Mouse (Mus musculus): ENCODE measurements at regions not wholly inside any gene's neighbourhood (a gene's known extent, or its start where the extent isn't known, plus 50 kb on each side); places are given as distances from the start of the nearest gene placed in this dataset.

GRCm38 (mm10) chr10:109515225-109515624, 504.4 kb upstream of the Syt1 start:
- TF ChIP-seq CTCF (IDR thresholded peaks at IDR 0.05; ENCODE audit: borderline replicate concordance, extremely low read depth, insufficient read depth, insufficient read length) (no peak), POLR2A (IDR thresholded peaks at IDR 0.05; ENCODE audit: borderline replicate concordance, extremely low read depth, insufficient read depth, insufficient read length, poor library complexity, severe bottlenecking) (no peak)
- DNase-seq (ENCODE audit: low read depth), result no peak

GRCm38 (mm10) chr10:109510917-109511715, 500.3 kb upstream of the Syt1 start:
- TF ChIP-seq CTCF (IDR thresholded peaks at IDR 0.05; ENCODE audit: borderline replicate concordance, extremely low read depth, insufficient read depth, insufficient read length) (no peak), POLR2A (IDR thresholded peaks at IDR 0.05; ENCODE audit: borderline replicate concordance, extremely low read depth, insufficient read depth, insufficient read length, poor library complexity, severe bottlenecking) (no peak)
- DNase-seq (ENCODE audit: low read depth), result no peak

- TF ChIP-seq POLR2A (IDR thresholded peaks at IDR 0.05; ENCODE audit: borderline replicate concordance, extremely low read depth, insufficient read depth, insufficient read length, poor library complexity, severe bottlenecking), result no peak
- no peak for TF ChIP-seq CTCF (IDR thresholded peaks at IDR 0.05; ENCODE audit: borderline replicate concordance, extremely low read depth, insufficient read depth, insufficient read length)
- no peak for DNase-seq (ENCODE audit: low read depth)
Observed at GRCm38 (mm10) chr10:109508553-109508952, 497.8 kb upstream of the Syt1 start.

- DNase-seq (ENCODE audit: low read depth), result no peak
- TF ChIP-seq CTCF (IDR thresholded peaks at IDR 0.05; ENCODE audit: borderline replicate concordance, extremely low read depth, insufficient read depth, insufficient read length), result no peak
- no peak for TF ChIP-seq POLR2A (IDR thresholded peaks at IDR 0.05; ENCODE audit: borderline replicate concordance, extremely low read depth, insufficient read depth, insufficient read length, poor library complexity, severe bottlenecking)
Observed at GRCm38 (mm10) chr10:109507228-109507627, 496.4 kb upstream of the Syt1 start.

GRCm38 (mm10) chr10:109504683-109505082, 493.9 kb upstream of the Syt1 start:
- TF ChIP-seq POLR2A (IDR thresholded peaks at IDR 0.05; ENCODE audit: borderline replicate concordance, extremely low read depth, insufficient read depth, insufficient read length, poor library complexity, severe bottlenecking), result no peak
- TF ChIP-seq CTCF (IDR thresholded peaks at IDR 0.05; ENCODE audit: borderline replicate concordance, extremely low read depth, insufficient read depth, insufficient read length), result peak; percentile 28; the same call in 1 of the 2 replicates
- no peak for DNase-seq (ENCODE audit: low read depth)

- DNase-seq (ENCODE audit: low read depth), result no peak
- no peak for TF ChIP-seq POLR2A (IDR thresholded peaks at IDR 0.05; ENCODE audit: borderline replicate concordance, extremely low read depth, insufficient read depth, insufficient read length, poor library complexity, severe bottlenecking)
- TF ChIP-seq CTCF (IDR thresholded peaks at IDR 0.05; ENCODE audit: borderline replicate concordance, extremely low read depth, insufficient read depth, insufficient read length), result no peak
Observed at GRCm38 (mm10) chr10:109500861-109501260, 490.1 kb upstream of the Syt1 start.

- no peak for DNase-seq (ENCODE audit: low read depth)
Observed at GRCm38 (mm10) chr10:109498301-109498700, 487.5 kb upstream of the Syt1 start.

GRCm38 (mm10) chr10:109496161-109496560, 485.4 kb upstream of the Syt1 start:
- no peak for TF ChIP-seq POLR2A (IDR thresholded peaks at IDR 0.05; ENCODE audit: borderline replicate concordance, extremely low read depth, insufficient read depth, insufficient read length, poor library complexity, severe bottlenecking)
- peak; percentile 46; the same call in 1 of the 2 replicates for TF ChIP-seq CTCF (IDR thresholded peaks at IDR 0.05; ENCODE audit: borderline replicate concordance, extremely low read depth, insufficient read depth, insufficient read length)
- DNase-seq (ENCODE audit: low read depth), result peak; percentile 90

More at GRCm38 (mm10) chr10:109498301-109498700, 487.5 kb upstream of the Syt1 start:
- TF ChIP-seq POLR2A (IDR thresholded peaks at IDR 0.05; ENCODE audit: borderline replicate concordance, extremely low read depth, insufficient read depth, insufficient read length, poor library complexity, severe bottlenecking) (no peak), CTCF (IDR thresholded peaks at IDR 0.05; ENCODE audit: borderline replicate concordance, extremely low read depth, insufficient read depth, insufficient read length) (no peak)

GRCm38 (mm10) chr10:109490765-109491164, 480.0 kb upstream of the Syt1 start:
- no peak for DNase-seq (ENCODE audit: low read depth)
- TF ChIP-seq POLR2A (IDR thresholded peaks at IDR 0.05; ENCODE audit: borderline replicate concordance, extremely low read depth, insufficient read depth, insufficient read length, poor library complexity, severe bottlenecking) (no peak), CTCF (IDR thresholded peaks at IDR 0.05; ENCODE audit: borderline replicate concordance, extremely low read depth, insufficient read depth, insufficient read length) (no peak)

- TF ChIP-seq CTCF (IDR thresholded peaks at IDR 0.05; ENCODE audit: borderline replicate concordance, extremely low read depth, insufficient read depth, insufficient read length) (no peak), POLR2A (IDR thresholded peaks at IDR 0.05; ENCODE audit: borderline replicate concordance, extremely low read depth, insufficient read depth, insufficient read length, poor library complexity, severe bottlenecking) (no peak)
- DNase-seq (ENCODE audit: low read depth), result peak; percentile 41
Observed at GRCm38 (mm10) chr10:109488000-109488399, 477.2 kb upstream of the Syt1 start.

- DNase-seq (ENCODE audit: low read depth), result no peak
- TF ChIP-seq POLR2A (IDR thresholded peaks at IDR 0.05; ENCODE audit: borderline replicate concordance, extremely low read depth, insufficient read depth, insufficient read length, poor library complexity, severe bottlenecking) (no peak), CTCF (IDR thresholded peaks at IDR 0.05; ENCODE audit: borderline replicate concordance, extremely low read depth, insufficient read depth, insufficient read length) (no peak)
Observed at GRCm38 (mm10) chr10:109486917-109487604, 476.3 kb upstream of the Syt1 start.
